Mouse (Mus musculus) midbrain, embryonic 11.5 days (tissue): ENCODE measurements around the gene Klk6. TPM values are rescaled to one million over a fixed set of nuclear protein-coding genes. Genes with fewer than 3 reads are reported as not detected.

Experiments
- ATAC-seq: fragments of 200-750 bp; cut with Nextera tagmentation; 2 replicates; pipeline ENCODE4 v1.8.0; 2017; ENCODE audit warnings: moderate TSS enrichment, moderate library complexity; ENCODE audit not compliant: low FRiP score
- DNase-seq: peaks from one replicate; pipeline ENCODE4 v3.0.0; 2015; ENCODE audit warnings: low spot score; ENCODE audit errors: missing footprints
- H3K27ac ChIP-seq: fragments of 300-500 bp; sonication (generic); 2 replicates; pipeline ENCODE4 v1.5.1; 2014; ENCODE audit warnings: low read depth, low read length
- H3K27me3 ChIP-seq: fragments of 300-500 bp; sonication (generic); 2 replicates; pipeline ENCODE4 v1.6.1; 2014; ENCODE audit warnings: mild to moderate bottlenecking, low read length, moderate library complexity, mixed read lengths; ENCODE audit not compliant: control insufficient read depth, insufficient read depth
- H3K36me3 ChIP-seq: fragments of 300-500 bp; sonication (generic); 2 replicates; pipeline ENCODE4 v1.6.1; 2014; ENCODE audit warnings: mild to moderate bottlenecking, low read length, moderate library complexity, mixed read lengths; ENCODE audit not compliant: control insufficient read depth, insufficient read depth
- H3K4me1 ChIP-seq: fragments of 300-500 bp; sonication (generic); 2 replicates; pipeline ENCODE4 v1.6.1; 2014; ENCODE audit warnings: low read length; ENCODE audit not compliant: control insufficient read depth, insufficient read depth
- H3K4me2 ChIP-seq: fragments of 300-500 bp; sonication (generic); 2 replicates; pipeline ENCODE4 v1.6.1; 2014; ENCODE audit warnings: mild to moderate bottlenecking, moderate library complexity
- H3K4me3 ChIP-seq: fragments of 300-500 bp; sonication (generic); 2 replicates; pipeline ENCODE4 v1.5.1; 2014; ENCODE audit warnings: low read depth, low read length
- H3K9ac ChIP-seq: fragments of 300-500 bp; sonication (generic); 2 replicates; pipeline ENCODE4 v1.6.1; 2014; ENCODE audit warnings: low read length
- H3K9me3 ChIP-seq: fragments of 300-500 bp; sonication (generic); 2 replicates; pipeline ENCODE4 v1.6.1; 2016; ENCODE audit warnings: low read length; ENCODE audit not compliant: control insufficient read depth
- WGBS: fragments of 180-500 bp; shearing (Covaris S2); extraction: QIAGEN DNeasy Blood & Tissue Kit; methylation state at CpG from one replicate; pipeline ENCODE4 v1.1.7; 2014; 5-methylcytosine and 5-hydroxymethylcytosine counted together
- polyA plus RNA-seq: library from polyadenylated mRNA; unstranded; fragments of >200 nt; fragmentation: Nextera tagmentation; extraction: Ambion mirVana; gene quantifications from 2 replicates; pipeline ENCODE4 v1.2.1, GENCODE M21; 2014

The Klk6 gene
- polyA plus RNA-seq, 1 experiment from 2014 or later, result not detected

DNA sequence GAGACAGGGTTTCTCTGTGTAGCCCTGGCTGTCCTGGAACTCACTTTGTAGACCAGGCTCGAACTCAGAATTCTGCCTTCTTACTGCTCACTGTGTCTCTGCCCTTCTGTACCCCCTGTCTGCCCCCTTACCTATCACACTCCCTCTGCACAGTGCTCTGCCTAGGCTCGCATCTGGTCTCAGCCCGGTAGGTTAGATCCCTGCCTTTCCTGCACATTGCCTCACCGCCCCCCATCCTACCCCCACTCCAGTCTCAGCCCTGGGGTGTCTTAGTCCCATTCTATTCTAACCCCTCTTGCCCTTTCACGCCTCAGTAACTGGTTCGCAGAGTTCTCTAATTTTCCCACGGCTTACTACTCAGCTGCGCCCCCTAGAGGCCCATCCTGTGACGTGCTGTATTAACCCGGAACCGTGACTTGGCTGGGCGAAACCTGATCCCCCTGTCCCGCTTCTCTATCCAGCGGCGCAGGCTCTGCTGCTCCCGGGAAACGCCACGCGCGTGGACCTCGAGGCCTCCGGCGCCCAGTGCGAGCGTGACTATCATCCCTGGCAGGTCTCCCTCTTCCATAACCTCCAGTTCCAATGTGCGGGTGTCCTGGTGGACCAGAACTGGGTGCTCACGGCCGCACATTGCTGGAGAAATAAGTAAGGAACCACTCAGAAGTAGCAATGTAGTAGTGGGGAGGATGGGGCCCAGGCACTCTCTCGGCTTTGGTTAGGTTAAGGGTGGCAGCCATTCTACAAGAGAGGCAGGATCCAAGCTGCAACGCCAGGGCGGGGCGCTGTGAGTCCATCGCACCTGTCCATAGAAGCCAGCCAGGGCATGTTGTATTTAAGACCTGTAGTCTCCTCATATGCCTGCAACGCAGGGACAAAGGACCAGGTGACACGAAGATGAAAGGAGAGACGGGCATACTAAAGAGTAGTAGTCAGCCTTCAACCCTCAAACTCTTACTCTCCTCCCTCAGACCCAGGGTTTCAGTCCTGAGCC is 41.7 kb upstream of the Klk6 start:
- H3K4me1 ChIP-seq, result no peaks in the 10 kb centered on the region; the same call in 1 of the 2 replicates
- peak overlapping the region; percentile 56 for H3K4me2 ChIP-seq
- no peaks in the 10 kb centered on the region for H3K27me3 ChIP-seq
- no peak overlapping the region for H3K27ac ChIP-seq
- DNase-seq (peak; percentile 99), ATAC-seq (peak; percentile 83)
- WGBS, result 5% methylated on average over 36 of the region's 36 CpGs
- H3K9me3 ChIP-seq, result no peaks in the 10 kb centered on the region
- H3K9ac ChIP-seq, result peak overlapping the region; percentile 57; the same call in 1 of the 2 replicates
- no peaks in the 10 kb centered on the region for H3K36me3 ChIP-seq
- H3K4me3 ChIP-seq, result peak overlapping the region; percentile 17

DNA sequence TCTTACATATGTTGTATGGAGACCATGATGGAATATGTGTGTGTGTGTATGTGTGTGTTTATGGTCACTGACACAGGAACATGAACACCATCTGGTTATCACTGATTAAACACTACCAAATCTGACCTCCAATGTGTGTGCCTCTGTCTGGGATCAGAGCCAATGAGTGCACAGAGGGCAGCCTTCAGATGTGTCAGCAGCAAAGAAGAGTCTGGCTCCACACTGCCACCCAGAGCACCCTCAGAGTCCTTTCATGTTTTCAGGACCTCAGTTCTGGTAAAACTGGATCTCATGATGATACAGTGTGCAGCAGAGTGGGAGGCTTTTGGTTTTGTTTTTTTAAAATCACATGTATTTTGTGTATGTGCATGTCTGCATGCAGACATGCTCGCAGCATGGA is 39.0 kb upstream of the Klk6 start:
- H3K27me3 ChIP-seq, result no peaks in the 10 kb centered on the region
- no peak for DNase-seq
- no peak overlapping the region for H3K4me2 ChIP-seq
- H3K36me3 ChIP-seq, result no peaks in the 10 kb centered on the region
- no peak for ATAC-seq
- no peak overlapping the region for H3K9ac ChIP-seq
- H3K9me3 ChIP-seq, result no peaks in the 10 kb centered on the region
- WGBS, result 90% methylated on average over 1 of the region's 1 CpGs
- no peaks in the 10 kb centered on the region; the same call in 1 of the 2 replicates for H3K4me1 ChIP-seq
- H3K27ac ChIP-seq, result no peak overlapping the region
- H3K4me3 ChIP-seq, result no peak overlapping the region

DNA sequence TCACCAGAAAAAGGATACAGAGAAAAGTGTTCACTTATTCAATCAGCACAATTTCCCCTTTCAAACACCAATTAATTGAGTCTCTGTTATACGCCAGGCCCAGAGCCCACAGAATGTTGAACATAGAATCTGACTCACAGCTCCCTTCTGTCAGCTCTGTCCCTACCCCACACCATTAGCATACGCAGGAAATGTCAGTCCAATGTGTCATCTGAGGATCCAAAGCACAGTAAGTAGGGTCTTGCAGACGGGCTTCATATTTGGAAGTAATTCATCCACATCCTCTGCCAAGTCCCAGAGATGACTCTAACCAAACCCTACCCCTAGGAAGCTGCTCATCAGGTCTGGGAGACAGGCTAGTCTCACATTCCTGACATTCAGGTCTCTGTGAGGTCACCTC is 36.2 kb upstream of the Klk6 start:
- H3K27ac ChIP-seq, result no peak overlapping the region

DNA sequence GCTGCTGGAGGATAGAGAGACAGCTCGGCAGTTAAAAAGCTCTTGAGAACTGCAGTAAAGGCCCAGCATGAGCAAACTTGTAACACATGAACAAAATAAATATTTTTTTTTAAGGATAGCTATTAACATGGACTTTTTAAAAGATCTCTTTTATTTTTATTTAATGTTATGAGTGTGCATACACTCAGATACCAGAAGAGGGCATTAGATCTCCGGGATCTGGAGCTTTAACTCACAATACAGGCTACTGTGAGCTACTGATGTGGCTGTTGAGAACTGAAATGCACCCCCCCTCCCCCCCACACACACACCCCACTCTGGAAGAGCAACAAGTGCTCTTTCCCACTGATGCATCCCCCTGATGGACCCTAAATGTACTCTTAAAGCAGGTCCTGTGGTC is 35.0 kb upstream of the Klk6 start:
- Histone ChIP-seq H3K4me3 (no peak overlapping the region), H3K27ac (no peak overlapping the region), H3K36me3 (no peaks in the 10 kb centered on the region), H3K4me2 (no peak overlapping the region), H3K27me3 (no peaks in the 10 kb centered on the region), H3K4me1 (no peaks in the 10 kb centered on the region), H3K9me3 (no peaks in the 10 kb centered on the region), H3K9ac (no peak overlapping the region)
- DNase-seq (no peak), ATAC-seq (no peak)
- 78% methylated on average over 2 of the region's 2 CpGs for WGBS

More for the DNA sequence above, 36.2 kb upstream of the Klk6 start:
- Histone ChIP-seq H3K9ac (no peak overlapping the region), H3K4me2 (no peak overlapping the region), H3K36me3 (no peaks in the 10 kb centered on the region), H3K9me3 (no peaks in the 10 kb centered on the region), H3K27me3 (no peaks in the 10 kb centered on the region), H3K4me3 (no peak overlapping the region), H3K4me1 (no peaks in the 10 kb centered on the region)
- no peak for DNase-seq
- WGBS, result 76% methylated on average over 3 of the region's 3 CpGs
- no peak for ATAC-seq

DNA sequence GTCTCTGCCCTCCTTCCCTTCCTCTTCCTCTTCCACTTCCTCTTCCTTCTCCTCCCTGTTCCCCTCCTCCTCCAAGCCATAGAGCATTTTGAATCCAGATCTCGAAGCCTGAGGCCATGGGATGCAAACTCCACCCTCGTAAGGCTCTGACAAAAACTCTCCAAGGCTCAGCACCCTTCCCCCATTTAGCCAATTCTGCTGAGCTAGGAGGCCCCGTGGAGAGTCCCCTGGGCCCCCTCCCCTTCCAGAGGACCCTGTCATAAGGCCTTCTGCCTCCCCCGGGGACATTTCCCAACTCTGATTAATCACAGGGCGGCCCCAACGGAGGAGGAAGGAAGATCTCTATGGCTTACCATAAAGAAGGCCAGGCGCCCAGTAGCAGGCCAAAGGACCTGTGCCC is 32.7 kb upstream of the Klk6 start, which contains the start of gene Klk9:
Gene Klk9, plus strand, starts transcription at position 301 of the 400 bp plus-strand sequence.
- H3K4me3 ChIP-seq, result no peak within 1 kb of the TSS
- no peak within 1 kb of the TSS for H3K9ac ChIP-seq
- H3K27me3 ChIP-seq, result peaks cover 13% of the 10 kb centered on the region
- H3K4me2 ChIP-seq, result no peak within 1 kb of the TSS
- WGBS, result 82% methylated on average over 7 of the region's 7 CpGs
- no peaks in the 10 kb centered on the region for H3K9me3 ChIP-seq
- no peak for DNase-seq
- no peaks in the 10 kb centered on the region for H3K36me3 ChIP-seq
- no peak within 1 kb of the TSS for H3K27ac ChIP-seq
- peaks cover 3% of the 10 kb centered on the region for H3K4me1 ChIP-seq
- no peak for ATAC-seq

DNA sequence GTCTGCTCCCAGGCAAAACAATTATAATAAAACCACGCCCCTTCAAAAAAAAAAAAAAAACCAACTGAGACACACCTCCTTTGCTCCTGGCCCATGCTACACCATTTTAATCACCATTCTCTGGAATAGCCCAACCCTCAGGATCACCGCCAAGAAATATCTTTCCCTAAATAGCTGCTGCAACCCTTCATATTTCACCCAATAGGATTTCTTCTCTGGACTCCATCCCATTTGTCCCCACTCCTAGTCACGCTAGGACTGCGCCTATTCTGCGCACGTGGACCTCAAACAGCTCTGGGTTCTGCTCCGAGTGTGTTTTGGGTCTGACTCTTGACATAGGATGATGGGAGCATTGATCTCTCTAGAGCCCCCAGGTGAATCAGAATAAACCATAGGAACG is 27.9 kb upstream of the Klk6 start:
- Histone ChIP-seq H3K4me1 (peaks cover 6% of the 10 kb centered on the region), H3K4me2 (peak overlapping the region; percentile 65), H3K4me3 (peak overlapping the region; percentile 34), H3K9me3 (no peaks in the 10 kb centered on the region), H3K36me3 (no peaks in the 10 kb centered on the region), H3K9ac (0 out of 2 replicates have a peak overlapping the region, but pooled peaks have one; percentile 12), H3K27ac (no peak overlapping the region), H3K27me3 (peaks cover 16% of the 10 kb centered on the region)
- ATAC-seq (no peak), DNase-seq (no peak)
- 8% methylated on average over 8 of the region's 8 CpGs for WGBS

DNA sequence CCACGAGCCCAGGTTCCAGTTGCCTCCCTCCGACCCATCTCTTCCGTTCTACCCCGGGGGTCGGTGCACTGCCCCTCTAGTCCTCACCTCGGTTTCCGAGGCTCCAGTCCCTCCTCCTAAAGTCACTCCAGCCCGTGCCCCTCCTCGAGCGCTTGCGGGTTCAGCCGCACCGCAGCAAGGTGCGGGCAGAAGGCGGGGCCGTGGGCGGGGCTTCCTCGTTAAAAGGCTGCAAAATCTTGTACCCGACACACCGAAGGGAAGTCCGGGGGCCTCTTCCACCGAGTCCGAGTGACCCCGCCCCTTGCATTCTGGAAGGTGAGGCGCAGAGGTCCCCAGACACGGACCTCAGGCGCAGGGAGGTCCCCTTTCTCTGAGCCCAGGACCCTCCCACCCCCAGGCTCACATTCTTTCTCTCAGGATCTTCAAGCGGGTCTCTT is 26.9 kb upstream of the Klk6 start, which contains the start of gene Klk8:
Gene Klk8, plus strand, starts transcription at position 245 of the 437 bp plus-strand sequence.
- WGBS, result 1% methylated on average over 28 of the region's 28 CpGs
- Histone ChIP-seq H3K4me1 (peaks cover 6% of the 10 kb centered on the region), H3K27me3 (peaks cover 16% of the 10 kb centered on the region), H3K9me3 (no peaks in the 10 kb centered on the region), H3K27ac (no peak within 1 kb of the TSS), H3K4me3 (peak within 1 kb of the TSS; percentile 34), H3K4me2 (peak within 1 kb of the TSS; percentile 65), H3K36me3 (no peaks in the 10 kb centered on the region), H3K9ac (peak within 1 kb of the TSS; percentile 28; the same call in 1 of the 2 replicates)
- peak; percentile 59; the same call in 1 of the 2 replicates for ATAC-seq
- peak; percentile 90 for DNase-seq

DNA sequence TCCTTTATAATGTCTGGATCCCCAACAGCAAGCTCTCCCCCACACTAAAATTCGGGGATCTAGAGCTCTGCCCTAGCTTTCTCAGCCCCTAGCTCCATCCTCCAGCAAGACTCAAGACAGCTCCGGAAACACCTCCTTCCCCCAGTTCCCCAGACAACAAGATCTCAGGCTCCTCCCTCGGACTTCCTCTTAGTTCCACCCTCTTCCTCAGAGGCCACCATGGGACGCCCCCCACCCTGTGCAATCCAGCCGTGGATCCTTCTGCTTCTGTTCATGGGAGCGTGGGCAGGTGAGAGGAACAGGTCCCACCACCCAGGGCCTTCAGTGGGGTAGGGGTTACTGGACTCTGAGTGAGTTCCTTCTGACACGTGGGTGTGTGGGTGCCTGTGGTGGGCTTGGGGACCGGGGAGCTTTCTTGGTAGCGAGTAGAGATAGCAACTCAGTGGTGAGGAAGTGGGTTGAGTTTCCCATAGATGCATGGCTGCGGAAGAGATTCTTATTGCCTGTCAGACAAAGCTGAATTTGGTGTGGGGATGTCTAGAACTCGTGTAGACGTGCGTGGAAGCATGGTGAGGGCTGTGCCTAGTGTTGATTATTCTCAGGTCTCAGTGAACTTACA is 26.3 kb upstream of the Klk6 start:
- ATAC-seq (no peak), DNase-seq (no peak)
- Histone ChIP-seq H3K27me3 (peaks cover 16% of the 10 kb centered on the region), H3K4me1 (peaks cover 6% of the 10 kb centered on the region), H3K27ac (no peak overlapping the region), H3K36me3 (no peaks in the 10 kb centered on the region), H3K4me2 (peak overlapping the region; percentile 65), H3K9ac (no peak overlapping the region), H3K4me3 (peak overlapping the region; percentile 34; the same call in 1 of the 2 replicates), H3K9me3 (no peaks in the 10 kb centered on the region)
- 39% methylated on average over 13 of the region's 13 CpGs for WGBS

DNA sequence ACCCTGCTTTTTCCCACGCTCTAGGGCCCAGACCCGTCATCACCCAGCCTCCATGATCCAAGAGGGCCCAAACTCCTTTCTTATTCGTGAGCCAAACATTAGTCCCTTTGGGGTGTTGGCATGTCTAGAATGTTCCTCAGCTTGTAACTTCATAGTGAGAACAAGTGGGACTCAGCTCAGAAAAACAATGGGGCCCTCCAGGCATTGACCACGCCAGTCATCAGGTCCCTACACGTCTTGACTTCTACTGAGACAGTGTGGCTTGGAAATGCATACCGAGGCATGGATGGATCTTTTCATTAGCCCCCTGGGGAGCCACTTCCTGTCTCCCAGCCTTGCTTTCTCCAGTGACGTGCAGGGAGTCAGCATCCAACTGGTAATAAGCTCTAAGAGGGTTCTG is 24.4 kb upstream of the Klk6 start:
- peaks cover 6% of the 10 kb centered on the region for H3K4me1 ChIP-seq
- no peak overlapping the region for H3K4me3 ChIP-seq
- peaks cover 16% of the 10 kb centered on the region for H3K27me3 ChIP-seq
- 76% methylated on average over 7 of the region's 7 CpGs for WGBS
- no peak for ATAC-seq
- no peak overlapping the region for H3K9ac ChIP-seq
- no peak overlapping the region for H3K4me2 ChIP-seq
- no peaks in the 10 kb centered on the region for H3K36me3 ChIP-seq
- no peak overlapping the region for H3K27ac ChIP-seq
- no peak for DNase-seq
- no peaks in the 10 kb centered on the region for H3K9me3 ChIP-seq
